Mouse (Mus musculus) heart, adult 2 months (tissue): ENCODE measurements around the gene Stk17b.

Source experiments
- CTCF ChIP-seq: fragments of 200-600 bp; IDR thresholded peaks from 2 replicates; pipeline ENCODE4 v1.8.1; 2022; ENCODE audit warnings: antibody characterized with exemption, mild to moderate bottlenecking, moderate library complexity
- POLR2A ChIP-seq: fragments of 200-500 bp; IDR thresholded peaks from 2 replicates; pipeline ENCODE4 v1.6.1; 2011; ENCODE audit warnings: mild to moderate bottlenecking, low read depth, low read length, control low read depth; ENCODE audit not compliant: insufficient read depth

GRCm38 (mm10) chr1:53720601-53721351, 64.2 kb downstream of the Stk17b start:
- TF ChIP-seq CTCF: no peak
- TF ChIP-seq POLR2A: no peak
